Mouse (Mus musculus) MEL (cell line): ENCODE measurements around the gene Polr1d. TPM values are rescaled to one million over a fixed set of nuclear protein-coding genes. Genes with fewer than 3 reads are reported as not detected.

Experiments
- DNase-seq: peaks from one replicate; pipeline ENCODE4 v3.0.0; 2011; ENCODE audit warnings: low read depth, low spot score
- H3K27ac ChIP-seq: 2 replicates; pipeline ENCODE4 v1.5.1; 2012; ENCODE audit warnings: low read depth, mild to moderate bottlenecking, control low read depth, low read length, moderate library complexity; ENCODE audit not compliant: control insufficient read depth
- H3K27me3 ChIP-seq, 2 experiments: fragments of 150-350 bp in 1 of 2; sonication (generic) in 1 of 2; 2 replicates each; pipeline ENCODE4 v1.6.1; 2012; ENCODE audit warnings: low read length in 2 of 2, mild to moderate bottlenecking in 2 of 2, improper control_type of control experiment in 1 of 2, moderate library complexity in 1 of 2; ENCODE audit not compliant: insufficient read depth in 2 of 2, control insufficient read depth in 1 of 2
- H3K36me3 ChIP-seq, 2 experiments: 2 replicates each; pipeline ENCODE4 v1.6.1; 2012 to 2014; ENCODE audit warnings: low read length in 2 of 2, improper control_type of control experiment in 1 of 2, inconsistent platforms in 1 of 2, mild to moderate bottlenecking in 1 of 2; ENCODE audit not compliant: insufficient read depth in 2 of 2, control insufficient read depth in 1 of 2
- H3K4me1 ChIP-seq, 2 experiments: fragments of 150-350 bp in 1 of 2; sonication (generic) in 1 of 2; 2 replicates each; pipeline ENCODE4 v1.6.1; 2012; ENCODE audit warnings: low read length in 2 of 2, improper control_type of control experiment in 1 of 2, mild to moderate bottlenecking in 1 of 2; ENCODE audit not compliant: insufficient read depth in 2 of 2, control insufficient read depth in 1 of 2
- H3K4me3 ChIP-seq, 2 experiments: fragments of 150-350 bp in 1 of 2; sonication (generic) in 1 of 2; 2 replicates each; pipeline ENCODE4 v1.5.1; 2012; ENCODE audit warnings: low read depth in 2 of 2, low read length in 2 of 2, mild to moderate bottlenecking in 2 of 2, moderate library complexity in 2 of 2, control low read depth in 1 of 2, improper control_type of control experiment in 1 of 2; ENCODE audit not compliant: control insufficient read depth in 1 of 2, insufficient read depth in 1 of 2
- H3K79me2 ChIP-seq: 2 replicates; pipeline ENCODE4 v1.6.1; 2012; ENCODE audit warnings: mild to moderate bottlenecking, low read length, moderate library complexity; ENCODE audit not compliant: control insufficient read depth, poor library complexity, insufficient read depth
- H3K9ac ChIP-seq: 2 replicates; pipeline ENCODE4 v1.6.1; 2012; ENCODE audit warnings: low read depth, mild to moderate bottlenecking, control low read depth, low read length, moderate library complexity; ENCODE audit not compliant: control insufficient read depth, poor library complexity, severe bottlenecking
- H3K9me3 ChIP-seq: fragments of 150-350 bp; sonication (generic); replicated peaks from 2 replicates; pipeline ENCODE4 v1.6.1; 2012; ENCODE audit warnings: mild to moderate bottlenecking, low read length, improper control_type of control experiment, moderate library complexity; ENCODE audit not compliant: insufficient read depth
- CHD1 ChIP-seq: IDR thresholded peaks from 2 replicates; pipeline ENCODE4 v1.6.1; 2012; ENCODE audit warnings: low read depth, mild to moderate bottlenecking, inconsistent platforms, low read length, improper control_type of control experiment
- CTCF ChIP-seq, 3 experiments: IDR thresholded peaks in 2 of 3; conservative IDR thresholded peaks in 1 of 3; 2 replicates each; pipeline ENCODE4 v1.5.1; 2011 to 2012; ENCODE audit warnings: low read length in 3 of 3, low read depth in 2 of 3, mild to moderate bottlenecking in 2 of 3, improper control_type of control experiment in 1 of 3, inconsistent platforms in 1 of 3, mixed read lengths in 1 of 3, moderate library complexity in 1 of 3; ENCODE audit not compliant: control insufficient read depth in 1 of 3, insufficient read depth in 1 of 3, poor library complexity in 1 of 3, severe bottlenecking in 1 of 3
- ETS1 ChIP-seq: IDR thresholded peaks from 2 replicates; pipeline ENCODE4 v1.6.1; 2012; ENCODE audit warnings: low read depth, mild to moderate bottlenecking, inconsistent platforms, low read length, improper control_type of control experiment, moderate library complexity
- GATA1 ChIP-seq: IDR thresholded peaks from 2 replicates; pipeline ENCODE4 v1.6.1; 2011; ENCODE audit warnings: low read depth, low read length, improper control_type of control experiment
- HCFC1 ChIP-seq: IDR thresholded peaks from 2 replicates; pipeline ENCODE4 v1.6.1; 2012; ENCODE audit warnings: low read depth, mild to moderate bottlenecking, inconsistent platforms, low read length, improper control_type of control experiment, moderate library complexity
- KAT2A ChIP-seq: conservative IDR thresholded peaks from 2 replicates; pipeline ENCODE4 v1.6.1; 2012; ENCODE audit warnings: low read depth, low read length, improper control_type of control experiment, inconsistent platforms
- MEF2A ChIP-seq: IDR thresholded peaks from 2 replicates; pipeline ENCODE4 v1.6.1; 2014; ENCODE audit warnings: low read depth, mild to moderate bottlenecking, inconsistent platforms, low read length, improper control_type of control experiment; ENCODE audit not compliant: poor library complexity, insufficient replicate concordance, severe bottlenecking; ENCODE audit errors: extremely low read depth
- MYB ChIP-seq: IDR thresholded peaks from 2 replicates; pipeline ENCODE4 v1.6.1; 2011; ENCODE audit warnings: mild to moderate bottlenecking, low read depth, low read length, improper control_type of control experiment
- MYC ChIP-seq: IDR thresholded peaks from 2 replicates; pipeline ENCODE4 v1.6.1; 2011; ENCODE audit warnings: low read depth, mild to moderate bottlenecking, low read length, improper control_type of control experiment, moderate library complexity
- NRF1 ChIP-seq: IDR thresholded peaks from 2 replicates; pipeline ENCODE4 v1.6.1; 2014; ENCODE audit warnings: low read depth, mild to moderate bottlenecking, inconsistent platforms, low read length, improper control_type of control experiment, moderate library complexity; ENCODE audit not compliant: poor library complexity, insufficient read depth, severe bottlenecking
- USF1 ChIP-seq: IDR thresholded peaks from 2 replicates; pipeline ENCODE4 v1.6.1; 2014; ENCODE audit warnings: low read depth, mild to moderate bottlenecking, inconsistent platforms, low read length, improper control_type of control experiment, moderate library complexity
- USF2 ChIP-seq, 2 experiments: IDR thresholded peaks; 2 replicates each; pipeline ENCODE4 v1.6.1; 2011 to 2012; ENCODE audit warnings: improper control_type of control experiment in 2 of 2, low read length in 2 of 2, borderline replicate concordance in 1 of 2, inconsistent platforms in 1 of 2, low read depth in 1 of 2, mild to moderate bottlenecking in 1 of 2; ENCODE audit not compliant: insufficient read depth in 1 of 2
- ZKSCAN1 ChIP-seq: IDR thresholded peaks from 2 replicates; pipeline ENCODE4 v1.6.1; 2012; ENCODE audit warnings: low read depth, mild to moderate bottlenecking, inconsistent platforms, low read length, improper control_type of control experiment, moderate library complexity
- ZMIZ1 ChIP-seq: IDR thresholded peaks from 2 replicates; pipeline ENCODE4 v1.6.1; 2012; ENCODE audit warnings: low read depth, mild to moderate bottlenecking, inconsistent platforms, low read length, improper control_type of control experiment, moderate library complexity
- polyA plus RNA-seq, 2 experiments: library from polyadenylated mRNA; stranded (reverse) in 1 of 2; unstranded in 1 of 2; fragments of >175 nt in 1 of 2; fragments of >200 nt in 1 of 2; gene quantifications; 2 replicates each; pipeline versions ENCODE4 v1.2.1 to v1.2.4; 2012; ENCODE audit warnings: low replicate concordance in 2 of 2, low read depth in 1 of 2; ENCODE audit not compliant: insufficient read length in 2 of 2, insufficient read depth in 1 of 2, missing spikeins in 1 of 2
- total RNA-seq: library from RNA; depleted of rRNA; stranded (reverse); fragments of 300-350 nt; gene quantifications from 2 replicates; pipeline ENCODE4 v1.2.3, GENCODE M21; 2012

Gene Polr1d
- total and polyA plus RNA-seq, 3 experiments = 185 to 506 (median 388) TPM

GRCm38 (mm10) chr5:147070791-147071516 lies 5.9 kb upstream of the Polr1d start:
- no peaks in the 10 kb centered on the region for H3K9me3 ChIP-seq
- peaks cover 4 to 18% of the 10 kb centered on the region in 2 experiments for H3K4me1 ChIP-seq

DNA sequence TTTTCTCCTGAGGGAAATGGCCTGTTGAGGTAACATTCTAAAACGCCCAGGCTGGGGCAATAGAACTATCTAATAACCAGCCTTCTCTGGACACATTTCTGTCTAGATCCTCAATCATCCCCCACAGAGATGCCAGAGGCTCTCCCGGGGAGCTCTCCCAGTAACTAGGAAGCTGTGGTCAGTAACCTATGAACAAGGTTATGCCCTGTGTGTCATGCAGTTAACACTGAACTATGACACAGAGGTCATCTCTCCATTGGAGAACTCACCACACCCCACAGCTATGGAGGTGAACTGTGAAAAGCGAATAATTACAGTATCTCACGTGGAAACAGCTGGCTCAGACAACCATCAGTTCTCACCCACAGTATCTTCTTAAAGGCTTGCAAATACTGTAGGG lies 5.0 kb upstream of the Polr1d start:
- peaks cover 76% of the 10 kb centered on the region for H3K79me2 ChIP-seq
- TF ChIP-seq MYC (no peak), ETS1 (0 out of 2 replicates have a peak, but pooled peaks have one; percentile 34)
- H3K36me3 ChIP-seq = peaks cover 4 to 12% of the 10 kb centered on the region in 2 experiments; a peak in 3 of 4 replicates
- no peak overlapping the region for H3K9ac ChIP-seq
- no peaks in the 10 kb centered on the region for H3K9me3 ChIP-seq
- no peak for DNase-seq
- H3K4me3 ChIP-seq = no peak overlapping the region
- H3K27me3 ChIP-seq = no peaks in the 10 kb centered on the region
- peaks cover 4 to 18% of the 10 kb centered on the region in 2 experiments for H3K4me1 ChIP-seq
- H3K27ac ChIP-seq = no peak overlapping the region

More at GRCm38 (mm10) chr5:147070791-147071516, 5.9 kb upstream of the Polr1d start:
- Histone ChIP-seq H3K4me3 (no peak overlapping the region), H3K27me3 (no peaks in the 10 kb centered on the region), H3K36me3 (peaks cover 4 to 12% of the 10 kb centered on the region in 2 experiments; a peak in 3 of 4 replicates)
- no peak for TF ChIP-seq ZKSCAN1
- TF ChIP-seq HCFC1 = no peak
- TF ChIP-seq CTCF (IDR thresholded peaks at IDR 0.05 in 2 of 3, conservative IDR thresholded peaks at IDR 0.05 in 1 of 3; ENCODE audit: control insufficient read depth in 1 of 3, insufficient read depth in 1 of 3, low read depth in 2 of 3, low read length in 3 of 3, poor library complexity in 1 of 3, severe bottlenecking in 1 of 3) = no peak
- TF ChIP-seq USF1 = no peak
- TF ChIP-seq MEF2A = no peak
- no peak for TF ChIP-seq MYC
- TF ChIP-seq KAT2A = no peak
- TF ChIP-seq, all 39 proteins: peak for 0
- Histone ChIP-seq H3K27ac (no peak overlapping the region), H3K9ac (no peak overlapping the region), H3K79me2 (peaks cover 77% of the 10 kb centered on the region)
- DNase-seq = no peak

DNA sequence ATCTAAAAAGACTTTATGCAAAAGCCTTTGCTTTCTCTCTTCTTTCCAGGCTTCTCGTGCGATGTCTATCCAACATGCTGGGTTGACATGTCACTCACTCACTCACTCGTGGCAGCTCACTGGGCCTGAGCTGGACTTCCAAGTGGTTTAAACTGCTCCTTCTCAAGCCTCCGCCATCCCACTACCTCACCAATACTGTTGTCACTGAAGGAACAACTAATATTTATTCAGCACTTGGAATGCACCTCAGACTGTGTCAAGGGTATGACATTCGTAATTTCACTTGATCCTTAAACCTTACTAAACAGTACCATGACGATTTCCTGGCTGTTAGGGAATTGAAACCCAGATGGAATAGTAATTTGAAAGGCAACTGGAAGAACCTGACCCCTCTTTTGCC lies 3.0 kb upstream of the Polr1d start:
- Histone ChIP-seq H3K4me1 (peaks cover 7 to 25% of the 10 kb centered on the region in 2 experiments), H3K27ac (no peak overlapping the region), H3K9ac (no peak overlapping the region)

More for the DNA sequence above, 3.0 kb upstream of the Polr1d start:
- H3K36me3 ChIP-seq = peaks cover 4 to 18% of the 10 kb centered on the region in 2 experiments
- no peak overlapping the region for H3K4me3 ChIP-seq
- peaks cover 79% of the 10 kb centered on the region for H3K79me2 ChIP-seq
- DNase-seq = no peak
- H3K27me3 ChIP-seq = no peaks in the 10 kb centered on the region
- no peak for TF ChIP-seq MEF2A
- TF ChIP-seq MYB = no peak
- no peak for TF ChIP-seq NRF1
- no peak for TF ChIP-seq GATA1
- TF ChIP-seq USF2 (IDR thresholded peaks at IDR 0.05; ENCODE audit: borderline replicate concordance in 1 of 2, insufficient read depth in 1 of 2, low read depth in 1 of 2, low read length in 2 of 2) = no peak
- no peak for TF ChIP-seq ZMIZ1
- TF ChIP-seq CTCF (IDR thresholded peaks at IDR 0.05 in 2 of 3, conservative IDR thresholded peaks at IDR 0.05 in 1 of 3; ENCODE audit: control insufficient read depth in 1 of 3, insufficient read depth in 1 of 3, low read depth in 2 of 3, low read length in 3 of 3, poor library complexity in 1 of 3, severe bottlenecking in 1 of 3) = no peak
- no peak for TF ChIP-seq CHD1
- no peaks in the 10 kb centered on the region for H3K9me3 ChIP-seq
